Mouse (Mus musculus) thymus, postnatal 14 days (tissue): ENCODE data around the gene Gadl1.

Experiments used
- DNase-seq: peaks from one replicate; pipeline ENCODE4 v3.0.0; 2021

Gadl1 gene

DNA sequence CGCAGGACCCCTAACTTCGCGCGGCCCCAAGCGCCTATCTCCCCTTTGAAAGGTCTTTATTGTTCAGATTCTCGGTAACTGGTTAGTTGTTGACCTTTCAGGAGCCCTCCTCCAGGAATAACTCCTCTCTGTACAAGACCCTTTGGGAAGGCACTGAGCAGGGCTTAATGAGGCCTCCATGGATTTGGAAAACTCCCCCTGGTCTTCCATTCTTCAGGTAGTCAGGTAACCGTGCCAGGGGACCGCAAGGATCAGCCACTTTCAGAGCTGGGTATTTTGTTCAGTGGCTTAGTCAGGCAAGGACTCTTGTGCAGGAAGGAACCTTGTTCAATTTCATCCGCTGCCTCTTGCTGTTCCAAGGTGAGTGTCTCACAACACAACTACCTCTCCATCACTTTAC lies at the start of gene Gadl1:
TSS of gene Gadl1 (plus strand) at position 301 of the 400 bp plus-strand sequence.
- DNase-seq: no peak

DNA sequence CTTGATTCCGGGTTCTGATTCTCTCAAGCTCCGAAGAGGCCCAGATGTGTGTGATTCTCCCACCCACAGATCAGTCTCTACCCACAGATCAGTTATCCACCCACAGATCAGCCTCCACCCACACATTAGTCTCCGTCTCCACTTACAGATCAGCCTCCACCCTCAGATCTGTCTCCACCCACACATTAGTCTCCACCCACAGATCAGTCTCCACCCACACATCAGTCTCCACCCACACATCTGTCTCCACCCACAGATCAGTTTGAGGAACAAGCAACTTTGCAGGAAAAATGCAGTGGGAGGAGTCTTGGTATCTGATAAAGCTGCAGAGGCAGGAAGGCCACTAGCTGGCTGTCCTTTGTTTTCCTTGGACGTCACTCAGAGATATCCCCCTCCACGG lies 46.5 kb upstream of the Gadl1 start:
- DNase-seq: no peak

- peak; percentile 31 for DNase-seq
These were observed 45.9 kb upstream of the Gadl1 start for GRCm38 (mm10) chr9:115863326-115863725.

- DNase-seq: no peak
These were observed 42.0 kb upstream of the Gadl1 start for GRCm38 (mm10) chr9:115867277-115867676.

DNA sequence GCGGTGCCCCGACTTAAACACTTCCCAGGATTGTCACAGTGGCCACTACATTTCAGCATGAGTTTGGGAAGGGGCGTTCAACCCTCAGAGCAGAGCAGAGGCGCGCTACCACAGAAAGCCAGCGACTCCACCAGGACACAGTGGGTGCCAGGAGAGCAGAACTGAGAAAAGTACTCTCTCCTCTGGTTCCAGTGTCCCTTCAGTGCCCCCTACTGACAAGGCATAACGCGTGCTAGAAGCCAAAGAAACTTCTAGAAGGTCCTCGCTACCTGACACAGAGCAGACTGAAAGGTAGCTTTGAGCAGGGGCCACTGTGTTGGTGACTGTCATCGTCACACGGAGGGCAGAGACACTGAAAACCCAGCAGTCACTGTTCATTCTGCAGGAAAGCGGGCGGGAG lies 39.1 kb upstream of the Gadl1 start:
- peak; percentile 6 for DNase-seq

GRCm38 (mm10) chr9:115870640-115871039 lies 38.6 kb upstream of the Gadl1 start:
- no peak for DNase-seq

GRCm38 (mm10) chr9:115880500-115880899 lies 28.8 kb upstream of the Gadl1 start:
- DNase-seq: no peak

GRCm38 (mm10) chr9:115881137-115881536 lies 28.1 kb upstream of the Gadl1 start:
- DNase-seq: peak; percentile 57

GRCm38 (mm10) chr9:115882627-115883200 lies 26.5 kb upstream of the Gadl1 start:
- no peak for DNase-seq

GRCm38 (mm10) chr9:115883413-115883812 lies 25.8 kb upstream of the Gadl1 start:
- no peak for DNase-seq

GRCm38 (mm10) chr9:115887571-115887970 lies 21.7 kb upstream of the Gadl1 start:
- no peak for DNase-seq

- DNase-seq: no peak
These were observed 16.1 kb upstream of the Gadl1 start for GRCm38 (mm10) chr9:115893131-115893530.

DNA sequence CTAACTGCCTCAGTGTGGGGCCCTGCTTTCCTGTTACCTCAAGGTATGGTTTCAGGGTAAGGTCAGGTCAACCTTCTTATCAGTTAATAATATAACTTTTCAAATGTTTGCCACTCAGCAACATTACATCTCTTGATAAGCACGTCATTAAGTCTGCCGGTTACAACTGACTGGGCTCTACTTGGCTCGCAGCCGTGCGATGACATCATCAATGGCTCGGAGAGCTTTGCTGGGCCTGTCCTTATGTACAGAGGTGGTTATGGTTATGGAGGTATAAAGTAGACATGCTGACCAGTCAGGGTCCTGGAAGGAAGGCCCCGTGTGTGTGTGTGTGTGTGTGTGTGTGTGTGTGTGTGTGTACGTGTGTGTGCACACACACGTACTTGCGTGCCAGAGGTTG lies 15.3 kb upstream of the Gadl1 start:
- no peak for DNase-seq

DNA sequence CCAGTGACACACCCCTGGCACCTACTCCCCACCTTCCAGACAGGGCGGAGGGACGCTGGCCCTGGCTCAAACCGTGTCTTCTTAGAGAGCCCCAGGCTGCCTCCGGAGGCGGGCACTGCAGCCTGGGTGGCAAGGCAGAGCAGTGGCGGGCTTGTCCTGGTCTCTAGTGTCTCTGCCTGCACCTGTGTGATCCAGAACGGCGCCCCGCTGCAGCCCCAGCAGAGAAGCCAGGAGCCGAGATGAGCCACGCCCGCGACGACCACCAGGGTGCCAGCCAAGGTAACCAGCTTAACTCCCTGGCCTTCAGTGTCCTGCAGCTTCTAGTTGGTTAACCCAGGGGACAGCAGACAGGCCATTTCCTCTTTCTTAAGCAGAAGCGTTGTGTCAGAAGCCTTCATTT lies 930 bp upstream of the Gadl1 start:
- DNase-seq: peak; percentile 6

- no peak for DNase-seq
These were observed 4.8 kb downstream of the Gadl1 start for GRCm38 (mm10) chr9:115914006-115914405.

- no peak for DNase-seq
These were observed 6.5 kb downstream of the Gadl1 start for GRCm38 (mm10) chr9:115915586-115916270.

DNA sequence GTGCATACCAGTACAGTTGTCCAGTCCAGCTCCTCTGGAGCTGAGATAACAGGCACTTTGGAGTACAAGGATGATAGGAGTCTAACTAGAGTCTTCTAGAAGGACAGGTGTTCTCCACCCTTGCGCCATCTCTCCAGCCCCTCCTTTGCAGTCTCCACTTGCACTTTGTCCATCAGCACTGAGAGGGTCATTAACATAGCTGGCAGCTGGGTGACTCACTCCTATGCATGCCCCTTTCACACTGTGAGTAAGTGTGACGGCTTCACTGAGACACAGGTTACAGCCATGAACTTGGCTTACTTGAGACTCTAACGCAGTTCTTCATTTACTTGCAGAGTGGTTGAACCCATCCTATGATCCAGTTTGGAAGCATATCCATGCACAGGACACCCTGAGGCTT lies 10.5 kb downstream of the Gadl1 start:
- DNase-seq: no peak

GRCm38 (mm10) chr9:115922662-115923061 lies 13.4 kb downstream of the Gadl1 start:
- no peak for DNase-seq

DNA sequence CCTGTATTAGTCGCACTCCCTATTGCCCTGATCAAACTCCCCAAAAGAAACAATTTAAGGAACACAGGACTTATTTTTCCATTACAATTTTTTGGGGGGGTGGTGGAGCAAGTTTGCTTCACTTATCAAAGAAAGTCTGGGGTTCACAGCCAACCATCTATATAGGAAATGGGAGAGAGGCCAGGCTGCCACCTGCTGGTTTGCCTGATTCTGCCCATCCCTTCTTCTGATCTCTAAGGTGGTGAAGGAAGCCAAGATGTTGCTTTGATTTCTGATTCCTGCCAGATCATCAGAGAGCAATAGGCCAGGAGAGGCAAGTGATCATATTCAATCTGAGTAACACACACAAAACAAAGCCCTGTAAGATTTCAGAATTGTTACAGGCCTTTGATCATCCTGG lies 14.8 kb downstream of the Gadl1 start:
- no peak for DNase-seq

- no peak for DNase-seq
These were observed 22.5 kb downstream of the Gadl1 start for GRCm38 (mm10) chr9:115931803-115932202.

GRCm38 (mm10) chr9:115932741-115933140 lies 23.5 kb downstream of the Gadl1 start:
- no peak for DNase-seq

GRCm38 (mm10) chr9:115933243-115933964 lies 24.1 kb downstream of the Gadl1 start:
- DNase-seq: no peak

DNA sequence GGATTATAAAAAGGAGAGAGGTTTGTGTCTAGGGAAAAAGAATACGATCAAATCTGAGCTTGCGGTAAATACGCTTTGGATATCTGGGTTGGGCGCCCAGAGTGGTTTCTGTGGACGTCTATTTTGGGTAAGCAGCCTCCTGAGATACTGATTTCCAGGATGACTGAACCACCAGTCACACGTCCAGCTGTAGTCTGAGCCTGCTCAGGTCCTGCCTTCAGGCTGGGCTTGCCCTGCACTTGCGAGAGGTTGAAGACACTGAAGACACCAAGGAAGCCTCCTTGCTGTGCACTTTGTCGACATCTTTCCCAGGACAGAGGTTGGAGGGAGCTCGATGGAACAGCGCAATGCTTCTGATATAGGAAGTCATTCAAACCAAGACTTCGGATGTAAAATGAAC lies 25.0 kb downstream of the Gadl1 start:
- no peak for DNase-seq

- DNase-seq: no peak
These were observed 27.1 kb downstream of the Gadl1 start for GRCm38 (mm10) chr9:115936350-115936749.
